In genomic region chr17:93237355-93237754, GRCm38 (mm10) we compare ENCODE assay signal across 23 mouse cellular contexts. TPM values are rescaled to one million over a fixed set of nuclear protein-coding genes. Genes with fewer than 3 reads are reported as not detected.
"Had no signal": no experiment of that assay in that cellular context is flagged by ENCODE, and none has a peak within 500 bp of the region (broad histone marks: within the 10 kb centered on the region; RNA-seq: fewer than 3 reads in every experiment).

No protein-coding gene starts in this region.

- H3K9me3 ChIP-seq: liver, embryonic 13.5 days; liver, embryonic 15.5 days; lung, embryonic 15.5 days; midbrain, embryonic 13.5 days; midbrain, embryonic 15.5 days; neural tube, embryonic 12.5 days; stomach, embryonic 15.5 days had no signal

- DNase-seq: liver, embryonic 13.5 days; liver, postnatal 0 days; lung, adult 2 months; right cerebral cortex, postnatal 14 days; thymus, adult 2 months; thymus, postnatal 25 days; thymus, postnatal 4 days had no signal

- H3K36me3 ChIP-seq: liver, embryonic 13.5 days; liver, embryonic 15.5 days; lung, embryonic 15.5 days; midbrain, embryonic 13.5 days; midbrain, embryonic 15.5 days; neural tube, embryonic 12.5 days; stomach, embryonic 15.5 days had no signal

- H3K4me3 ChIP-seq: liver, embryonic 13.5 days; liver, embryonic 15.5 days; lung, embryonic 15.5 days; megakaryocyte, embryonic 14.5 days; midbrain, embryonic 13.5 days; midbrain, embryonic 15.5 days; neural tube, embryonic 12.5 days; stomach, embryonic 15.5 days had no signal

- H3K27me3 ChIP-seq: liver, embryonic 13.5 days; liver, embryonic 15.5 days; lung, embryonic 15.5 days; megakaryocyte, embryonic 14.5 days; midbrain, embryonic 13.5 days; midbrain, embryonic 15.5 days; neural tube, embryonic 12.5 days; stomach, embryonic 15.5 days had no signal

- H3K27ac ChIP-seq: liver, embryonic 13.5 days; liver, embryonic 15.5 days; lung, embryonic 15.5 days; macrophage; midbrain, embryonic 13.5 days; midbrain, embryonic 15.5 days; neural tube, embryonic 12.5 days; stomach, embryonic 15.5 days; stomach, postnatal 0 days had no signal

- ATAC-seq: liver, postnatal 0 days; midbrain, embryonic 13.5 days; midbrain, embryonic 15.5 days had no signal

- H3K9ac ChIP-seq: liver, embryonic 13.5 days; liver, embryonic 15.5 days; liver, postnatal 0 days; lung, embryonic 15.5 days; midbrain, embryonic 13.5 days; midbrain, embryonic 15.5 days; neural tube, embryonic 12.5 days; stomach, embryonic 15.5 days had no signal

- H3K4me2 ChIP-seq: liver, embryonic 13.5 days; liver, embryonic 15.5 days; lung, embryonic 15.5 days; midbrain, embryonic 11.5 days; midbrain, embryonic 13.5 days; midbrain, embryonic 15.5 days; neural tube, embryonic 12.5 days; stomach, embryonic 15.5 days had no signal

- H3K4me1 ChIP-seq: liver, embryonic 13.5 days; liver, embryonic 15.5 days; lung, embryonic 15.5 days; megakaryocyte, embryonic 14.5 days; midbrain, embryonic 13.5 days; midbrain, embryonic 15.5 days; neural tube, embryonic 12.5 days; stomach, embryonic 15.5 days had no signal

RNA-seq across cellular contexts. Expression of gene Adcyap1, which starts 38.5 kb away (rescaled TPM):
- total RNA-seq: megakaryocyte progenitor cell, adult 5-6 weeks; monocyte, adult 5-6 weeks; neutrophil, adult 5-6 weeks had no signal
- polyA plus RNA-seq: liver, postnatal 0 days; lung, adult 2 months; macrophage; spleen, adult 2 months; testis, adult 2 months; urinary bladder, adult 2 months had no signal
